Mouse (Mus musculus) C2C12 (cell line): ENCODE measurements around the gene Serpinb9f. TPM values are rescaled to one million over a fixed set of nuclear protein-coding genes. Genes with fewer than 3 reads are reported as not detected.
"Not testable (repeated sequence)": the region's sequence is repeated elsewhere in the genome, so short reads cannot be mapped to it uniquely, and the experiment has no call there.

ENCODE experiments used
- H3K27me3 ChIP-seq: one replicate; pipeline ENCODE4 v1.6.1; 2011; ENCODE audit not compliant: control insufficient read depth, insufficient read depth, insufficient read length
- H3K36me3 ChIP-seq: one replicate; pipeline ENCODE4 v1.6.1; 2011; ENCODE audit not compliant: control insufficient read depth, insufficient read depth
- H3K4me3 ChIP-seq: one replicate; pipeline ENCODE4 v1.5.1; 2011; ENCODE audit warnings: mild to moderate bottlenecking, control low read depth; ENCODE audit not compliant: poor library complexity, insufficient read depth, severe bottlenecking
- H3K79me2 ChIP-seq: one replicate; pipeline ENCODE4 v1.6.1; 2011; ENCODE audit not compliant: control insufficient read depth, insufficient read depth
- H3K79me3 ChIP-seq: one replicate; pipeline ENCODE4 v1.6.1; 2011; ENCODE audit warnings: low read depth, control low read depth
- H3ac ChIP-seq: one replicate; pipeline ENCODE3; 2011; ENCODE audit warnings: low read depth; ENCODE audit not compliant: control insufficient read depth, insufficient read length
- long read RNA-seq, 2 experiments: library from polyadenylated mRNA; unstranded; transcript quantifications; one replicate each; pipeline ENCODE4 v2.0.0; 2019 to 2020
- polyA plus RNA-seq: library from polyadenylated mRNA; unstranded; fragments of >200 nt; fragmentation: generic; extraction: Trizol; gene quantifications from one replicate; pipeline ENCODE4 v1.2.1, GENCODE M21; 2012; ENCODE audit warnings: missing spikeins

Gene Serpinb9f
- polyA plus RNA-seq = 0.01 TPM
- long read RNA-seq, experiment 1 = 0 reads
- long read RNA-seq, experiment 2 = 0 reads

DNA sequence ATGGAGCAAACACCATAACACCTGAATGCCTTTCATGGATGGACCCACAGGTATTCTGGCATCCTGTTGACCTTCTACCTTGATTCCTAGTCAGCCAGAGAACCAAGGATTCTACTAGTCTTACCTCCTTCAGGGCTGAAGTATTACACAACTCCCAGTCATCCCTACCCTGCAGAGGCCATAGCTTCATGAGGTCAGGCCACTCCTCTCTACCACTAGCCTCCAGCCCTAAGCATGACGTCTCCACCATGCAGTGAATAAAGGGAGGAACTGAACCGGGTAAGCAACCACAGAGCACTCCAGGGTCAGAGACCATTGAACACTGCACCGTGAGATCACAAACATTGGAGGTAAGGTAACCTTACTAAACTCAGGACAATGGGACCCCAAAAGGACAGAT, at the start of gene Serpinb9f:
Serpinb9f (plus strand) TSS at position 301 of the 400 bp plus-strand sequence.
- H3K4me3 ChIP-seq, H3K79me2 ChIP-seq, H3K27me3 ChIP-seq, H3ac ChIP-seq, H3K36me3 ChIP-seq, H3K79me3 ChIP-seq: not testable (repeated sequence)

DNA sequence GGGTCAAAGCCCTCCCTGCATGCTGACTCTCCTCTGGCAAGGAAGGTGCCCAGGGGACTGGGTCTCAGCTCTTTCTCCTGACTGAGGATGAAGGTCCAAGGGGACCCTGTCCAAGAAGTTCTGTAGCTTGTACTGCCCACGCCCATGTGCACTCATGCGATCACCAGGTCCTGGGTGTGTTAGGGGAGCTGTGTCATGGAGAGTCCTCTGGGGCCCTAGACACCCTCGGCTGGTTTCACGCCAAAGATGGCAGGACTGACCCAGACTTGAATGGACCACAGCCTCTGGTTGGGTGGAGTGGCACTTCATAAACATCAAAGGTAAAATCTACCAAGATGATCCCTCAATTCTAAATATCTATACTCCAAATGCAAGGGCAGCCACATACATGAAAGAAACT, 15.2 kb upstream of the Serpinb9f start:
- not testable (repeated sequence) for H3K79me2 ChIP-seq, H3K36me3 ChIP-seq, H3ac ChIP-seq, H3K4me3 ChIP-seq, H3K79me3 ChIP-seq, H3K27me3 ChIP-seq

DNA sequence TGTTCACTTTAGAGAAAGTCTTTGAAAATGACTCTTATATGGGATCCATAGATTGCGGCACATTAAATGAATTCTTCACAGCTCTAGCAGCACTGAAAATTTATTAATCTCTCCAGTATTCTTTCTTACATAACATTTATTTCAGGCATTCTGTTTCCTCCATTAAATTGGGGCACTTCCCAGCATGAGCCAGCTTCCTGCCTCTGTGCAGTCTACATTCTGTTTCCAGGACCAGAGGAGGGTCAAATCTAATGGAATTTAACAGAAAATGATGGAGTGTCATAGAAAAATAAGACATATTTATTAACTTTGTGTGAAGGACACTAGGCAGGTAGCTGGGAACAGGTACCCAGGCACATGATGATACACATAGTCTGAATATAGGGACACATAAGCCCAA, 32.8 kb downstream of the Serpinb9f start:
- H3ac ChIP-seq, H3K36me3 ChIP-seq, H3K79me3 ChIP-seq, H3K79me2 ChIP-seq, H3K4me3 ChIP-seq, H3K27me3 ChIP-seq: not testable (repeated sequence)

Other genes with a start within 250 kb of the Serpinb9f start
- gene Serpinb1b, start 245.5 kb upstream of the Serpinb9f start, polyA plus RNA-seq = 0.11 TPM
- gene Serpinb9c, start 164.3 kb upstream of the Serpinb9f start, polyA plus RNA-seq = not detected
- gene Serpinb9d, start 131.1 kb upstream of the Serpinb9f start, polyA plus RNA-seq = 0.08 TPM
- gene Serpinb9e, start 74.5 kb upstream of the Serpinb9f start, polyA plus RNA-seq = 0.02 TPM
- gene Gm11397, start 71.7 kb downstream of the Serpinb9f start, polyA plus RNA-seq = not detected
- 0.12 TPM for gene Serpinb9g, start 160.7 kb downstream of the Serpinb9f start, polyA plus RNA-seq